Mouse (Mus musculus) frontal cortex, adult 2 months (tissue): ENCODE results near the gene Doc2g. TPM values are rescaled to one million over a fixed set of nuclear protein-coding genes. Genes with fewer than 3 reads are reported as not detected.
"Not testable (repeated sequence)": the region's sequence is repeated elsewhere in the genome, so short reads cannot be mapped to it uniquely, and the experiment has no call there.

Experiments
- DNase-seq, 2 experiments: peaks; one replicate each; pipeline ENCODE4 v3.0.0; 2022; ENCODE audit warnings: low spot score in 1 of 2; ENCODE audit errors: extremely low spot score in 1 of 2
- polyA plus RNA-seq: library from polyadenylated mRNA; depleted of rRNA; stranded (reverse); fragments of >200 nt; gene quantifications from 2 replicates; pipeline ENCODE4 v1.2.3, GENCODE M21; 2012; rRNA removed

Gene Doc2g
- polyA plus RNA-seq: 287 and 325 TPM in 2 replicates

GRCm38 (mm10) chr19:4003112-4003511 lies at the start of gene Doc2g:
TSS of gene Doc2g (plus strand) at chr19:4003313.
- DNase-seq: no peak

GRCm38 (mm10) chr19:3955033-3955432 lies 48.1 kb upstream of the Doc2g start:
- no peak for DNase-seq

- DNase-seq: no peak
Measured at GRCm38 (mm10) chr19:3955804-3956203, 47.3 kb upstream of the Doc2g start.

DNA sequence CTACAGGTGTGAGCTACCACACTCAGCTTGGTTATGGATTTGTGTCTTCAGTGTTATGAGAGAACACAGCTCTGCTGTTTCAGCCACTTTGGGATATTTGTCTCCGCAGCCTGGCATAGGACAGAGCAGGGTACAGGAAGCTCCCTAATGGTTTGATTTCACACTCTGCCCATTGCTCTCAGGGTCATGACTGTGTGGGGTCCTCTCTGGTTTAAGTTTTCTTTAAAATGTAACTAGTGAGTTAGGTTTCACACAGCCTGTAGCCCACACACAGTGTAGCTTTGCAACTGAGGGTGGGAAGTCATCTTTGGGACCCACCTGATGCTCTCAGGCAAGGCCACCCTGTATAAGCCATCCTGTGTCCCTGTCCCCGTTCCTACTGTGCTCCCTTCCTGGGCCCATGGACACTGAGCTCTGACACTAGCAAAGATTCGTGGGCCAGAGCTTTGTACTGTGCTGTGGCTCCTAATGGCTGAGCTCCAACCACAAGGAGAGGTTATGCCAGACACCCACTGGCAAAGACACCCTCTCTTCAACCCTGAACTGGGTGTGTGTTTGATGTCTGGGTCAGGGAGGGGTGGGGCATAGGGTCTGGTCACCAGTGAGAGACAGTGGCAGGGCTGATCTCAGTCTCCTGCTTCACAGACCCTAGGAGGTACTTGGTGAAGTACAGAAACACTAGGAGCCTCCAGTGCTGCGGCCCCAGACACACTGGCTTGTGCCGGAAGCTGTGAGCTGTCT lies 45.6 kb upstream of the Doc2g start:
- DNase-seq: not testable (repeated sequence)

DNA sequence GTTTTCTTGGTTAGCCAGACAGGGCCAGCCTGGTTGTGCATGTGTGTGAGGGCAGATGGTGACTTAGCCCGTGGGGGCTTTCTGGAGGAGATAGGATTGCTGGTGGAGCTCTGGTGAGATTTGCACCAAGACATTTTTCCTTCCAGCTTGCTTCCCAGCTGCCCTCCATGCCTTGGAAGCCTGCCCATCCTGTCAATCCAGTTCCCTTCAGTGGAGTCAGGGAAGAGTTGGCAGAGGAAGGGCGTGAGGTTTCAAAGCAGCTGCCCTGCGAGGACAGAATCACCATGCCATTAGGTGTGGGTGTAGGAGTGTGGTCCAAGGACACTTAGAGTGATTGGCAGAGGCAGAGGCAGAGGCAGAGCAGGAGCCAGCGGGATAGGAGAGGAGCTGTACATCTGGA lies 44.6 kb upstream of the Doc2g start, which contains the start of gene Aldh3b3:
Gene Aldh3b3, plus strand, starts transcription at position 176 of the 400 bp plus-strand sequence.
- no peak for DNase-seq

GRCm38 (mm10) chr19:3959030-3959429 lies 44.1 kb upstream of the Doc2g start:
- DNase-seq: no peak

GRCm38 (mm10) chr19:3960211-3960610 lies 42.9 kb upstream of the Doc2g start:
- no peak for DNase-seq

DNA sequence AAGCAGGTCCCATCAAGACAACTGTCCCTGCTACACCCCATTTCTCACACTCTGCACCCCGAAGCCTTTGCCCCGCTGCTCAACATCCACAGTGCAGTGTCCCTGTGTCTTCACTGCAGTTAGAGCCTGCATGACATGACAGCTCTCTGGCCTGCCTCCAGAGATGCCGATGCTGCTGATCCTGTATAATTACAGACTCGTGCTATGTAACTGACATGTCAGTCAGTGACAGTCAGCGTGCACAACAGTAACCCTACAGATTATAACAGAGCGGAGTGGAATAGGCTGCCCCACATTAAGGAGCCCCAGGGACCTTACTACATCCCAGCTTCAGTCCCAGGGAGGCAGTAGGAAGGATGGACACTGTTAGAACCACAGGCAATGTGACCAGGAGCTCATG lies 41.3 kb upstream of the Doc2g start:
- not testable (repeated sequence) for DNase-seq

GRCm38 (mm10) chr19:3962469-3962868 lies 40.6 kb upstream of the Doc2g start:
- no peak for DNase-seq

DNA sequence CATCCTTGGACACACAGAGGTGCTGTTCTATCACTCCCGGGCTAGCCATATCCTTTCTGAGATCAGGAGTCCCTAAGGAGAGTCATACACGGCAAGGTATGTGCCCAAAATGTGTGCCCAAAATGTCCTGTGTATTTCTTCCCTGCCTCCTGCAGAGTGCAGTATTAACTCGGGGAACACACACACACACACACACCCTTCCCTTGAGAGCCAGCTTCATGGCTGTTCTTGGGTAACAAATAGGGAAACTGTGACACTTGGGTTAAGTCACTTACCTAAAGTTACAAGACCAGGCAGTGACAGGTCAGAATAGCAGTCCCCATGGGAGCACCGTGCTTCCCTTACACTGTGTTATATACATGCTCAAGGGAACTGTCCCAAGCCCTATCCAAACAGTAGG lies 39.1 kb upstream of the Doc2g start:
- DNase-seq: no peak

- DNase-seq: peak; percentile 20 to 47
Measured at GRCm38 (mm10) chr19:3966330-3967075, 36.6 kb upstream of the Doc2g start.

GRCm38 (mm10) chr19:3967258-3967657 lies 35.9 kb upstream of the Doc2g start:
- DNase-seq: no peak

DNA sequence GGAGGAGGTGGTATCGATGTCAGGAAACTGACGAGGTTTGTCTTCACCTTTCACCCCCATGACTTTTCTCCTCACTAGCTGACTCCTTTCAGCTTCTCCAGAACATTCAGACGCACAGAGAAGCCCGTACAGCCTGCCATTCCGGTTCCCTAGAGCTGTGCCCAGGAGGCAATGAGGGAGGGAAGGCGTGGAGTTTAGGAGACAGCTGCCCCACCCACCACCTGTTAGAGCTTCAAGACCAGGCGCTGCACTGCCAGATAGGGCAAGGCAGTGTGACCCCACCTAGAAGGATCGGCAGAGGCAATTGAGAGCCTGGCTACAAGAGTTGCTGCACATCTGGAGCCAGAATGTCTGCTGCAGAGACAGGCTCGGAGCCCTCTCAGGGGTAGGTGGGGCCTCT lies 30.9 kb upstream of the Doc2g start, which contains the start of gene Aldh3b2:
Gene Aldh3b2, plus strand, starts transcription at position 100 of the 400 bp plus-strand sequence.
- no peak for DNase-seq

DNA sequence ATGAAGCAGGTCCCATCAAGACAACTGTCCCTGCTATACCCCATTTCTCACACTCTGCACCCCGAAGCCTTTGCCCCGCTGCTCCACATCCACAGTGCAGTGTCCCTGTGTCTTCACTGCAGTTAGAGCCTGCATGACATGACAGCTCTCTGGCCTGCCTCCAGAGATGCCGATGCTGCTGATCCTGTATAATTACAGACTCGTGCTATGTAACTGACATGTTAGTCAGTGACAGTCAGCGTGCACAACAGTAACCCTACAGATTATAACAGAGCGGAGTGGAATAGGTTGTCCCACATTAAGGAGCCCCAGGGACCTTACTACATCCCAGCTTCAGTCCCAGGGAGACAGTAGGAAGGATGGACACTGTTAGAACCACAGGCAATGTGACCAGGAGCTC lies 28.5 kb upstream of the Doc2g start:
- not testable (repeated sequence) for DNase-seq

- DNase-seq: no peak
Measured at GRCm38 (mm10) chr19:3975866-3976265, 27.2 kb upstream of the Doc2g start.

- peak; percentile 60 to 93 for DNase-seq
Measured at GRCm38 (mm10) chr19:3980309-3980708, 22.8 kb upstream of the Doc2g start.

- DNase-seq: no peak
Measured at GRCm38 (mm10) chr19:3980917-3981316, 22.2 kb upstream of the Doc2g start.

- no peak for DNase-seq
Measured at GRCm38 (mm10) chr19:3983527-3984200, 19.4 kb upstream of the Doc2g start.

DNA sequence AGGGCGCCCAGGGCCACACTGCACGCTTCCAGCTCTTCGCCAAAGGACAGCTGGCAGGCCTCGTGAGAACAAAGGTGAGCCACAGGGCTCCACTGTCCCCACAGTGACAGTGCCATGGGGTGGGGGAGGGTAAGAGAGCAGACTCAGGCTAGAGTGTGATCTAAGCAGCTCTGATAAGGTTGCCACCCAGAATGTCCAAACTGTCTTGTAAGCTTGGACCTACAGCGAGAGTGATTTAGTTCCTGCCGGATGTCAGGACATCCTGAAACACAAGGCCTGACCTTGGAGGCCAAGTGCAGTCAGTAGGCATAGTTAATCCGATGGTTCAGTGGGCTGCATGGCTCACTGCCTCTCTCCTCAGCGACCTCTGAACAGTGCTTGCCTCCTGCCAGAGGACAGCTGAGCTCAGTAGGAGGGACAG lies 17.8 kb upstream of the Doc2g start:
- DNase-seq: no peak

GRCm38 (mm10) chr19:3986334-3986733 lies 16.8 kb upstream of the Doc2g start, which contains the start of gene Acy3:
TSS of gene Acy3 (plus strand) at chr19:3986570.
- DNase-seq: peak in 1 of 2 experiments; percentile 73

- DNase-seq: no peak
Measured at GRCm38 (mm10) chr19:3988066-3988465, 15.0 kb upstream of the Doc2g start.
